Mouse (Mus musculus) left cerebral cortex, adult 18-20 months (tissue): ENCODE results near the gene Xylt2. TPM values are rescaled to one million over a fixed set of nuclear protein-coding genes. Genes with fewer than 3 reads are reported as not detected.
"Not testable (repeated sequence)": the region's sequence is repeated elsewhere in the genome, so short reads cannot be mapped to it uniquely, and the experiment has no call there.

ENCODE experiments used
- DNase-seq, 2 experiments: peaks; one replicate each; pipeline ENCODE4 v3.0.0; 2021 to 2022; ENCODE audit warnings: low spot score in 2 of 2, mixed read lengths in 1 of 2
- total RNA-seq, 2 experiments: library from RNA; stranded (reverse); gene quantifications; 2 replicates each; pipeline ENCODE4 v1.2.3; 2021

Xylt2 gene
- total RNA-seq, 2 experiments from 2014 or later: 20.7 to 22.6 TPM

DNA sequence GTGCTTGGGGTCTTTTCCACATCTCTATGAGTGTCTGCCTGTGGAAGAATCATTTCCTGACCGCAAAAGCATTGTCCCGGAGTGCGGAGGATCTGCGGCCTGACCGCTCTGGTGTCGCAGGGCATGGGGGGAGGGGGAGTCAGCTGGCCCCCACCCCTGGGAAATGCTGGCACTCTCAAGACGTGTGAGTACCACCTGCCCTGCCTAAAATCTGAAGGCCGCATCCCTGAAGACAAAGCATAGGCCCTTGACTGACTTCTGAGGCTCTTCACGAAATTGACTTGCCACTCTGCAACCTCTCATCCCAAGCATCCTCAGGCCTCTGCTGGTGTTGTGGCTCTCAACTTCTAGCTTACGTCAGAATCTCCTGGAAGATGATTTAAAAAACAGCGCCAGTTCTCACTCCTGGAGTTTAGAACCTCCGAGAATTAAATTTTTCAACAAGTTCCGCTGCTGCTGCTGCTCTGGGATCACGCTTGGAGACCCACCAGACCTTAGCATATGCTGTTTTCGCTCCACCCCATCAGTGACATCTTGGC lies 361 bp upstream of the Xylt2 start:
- DNase-seq: no peak

DNA sequence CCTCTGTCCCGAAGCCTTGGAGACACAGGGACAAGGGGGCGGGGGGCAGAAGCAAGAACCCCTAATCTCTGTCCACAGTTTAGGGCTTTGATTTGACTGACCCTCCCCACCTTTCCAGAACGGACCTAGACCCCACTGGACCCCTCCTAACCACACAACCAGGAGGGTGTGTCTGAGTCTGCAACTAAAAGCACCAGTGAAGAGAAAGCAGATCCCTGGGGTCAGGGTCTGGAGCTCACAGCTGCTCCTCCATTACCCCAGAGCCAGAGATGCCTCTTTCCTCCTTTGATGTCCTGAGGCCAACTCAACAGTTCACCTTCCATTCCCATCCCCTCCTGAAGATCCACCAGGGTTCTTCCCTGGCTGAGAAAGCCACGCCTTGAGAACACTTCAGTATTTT lies 1.0 kb downstream of the Xylt2 start:
- DNase-seq: no peak

DNA sequence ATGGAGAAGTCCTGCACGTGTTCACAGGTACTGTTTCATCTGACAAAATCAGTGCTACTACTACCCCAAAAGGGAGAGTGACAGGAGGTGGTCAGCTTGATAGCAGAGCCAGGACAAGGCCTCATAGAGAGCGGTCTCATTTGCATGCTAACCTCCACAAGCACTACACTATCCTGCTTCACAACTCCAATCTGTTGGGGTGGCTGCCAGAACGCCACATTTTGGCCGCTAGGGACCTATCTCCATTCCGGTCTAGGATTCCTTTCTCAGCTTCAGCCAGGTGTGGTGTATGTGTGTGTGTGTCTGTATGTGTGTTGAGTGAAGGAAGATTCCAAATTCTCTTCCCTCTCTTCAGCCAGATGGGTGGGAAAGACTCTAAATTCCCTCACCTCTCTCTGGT lies 1.9 kb downstream of the Xylt2 start:
- no peak for DNase-seq

DNA sequence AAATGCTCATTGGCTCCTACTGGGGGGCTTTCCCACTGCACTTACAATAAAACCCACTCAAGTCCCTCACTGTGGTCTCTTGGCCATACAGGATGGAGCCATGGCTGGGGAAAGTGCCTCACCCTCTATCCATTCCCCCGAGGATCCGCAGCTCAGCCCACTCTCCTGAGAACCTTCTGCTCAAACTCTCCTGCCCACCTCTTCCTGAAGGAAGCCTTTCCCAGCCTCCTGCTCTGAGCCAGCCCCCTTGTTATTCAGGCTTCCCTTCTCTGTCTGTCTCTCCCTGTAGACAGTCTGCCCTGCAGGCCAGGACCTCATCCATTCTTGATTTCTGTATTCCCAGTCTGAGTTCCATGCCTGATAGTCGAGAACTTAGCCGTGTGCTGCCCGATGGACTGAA lies 2.3 kb downstream of the Xylt2 start:
- DNase-seq: peak; percentile 31 to 50

DNA sequence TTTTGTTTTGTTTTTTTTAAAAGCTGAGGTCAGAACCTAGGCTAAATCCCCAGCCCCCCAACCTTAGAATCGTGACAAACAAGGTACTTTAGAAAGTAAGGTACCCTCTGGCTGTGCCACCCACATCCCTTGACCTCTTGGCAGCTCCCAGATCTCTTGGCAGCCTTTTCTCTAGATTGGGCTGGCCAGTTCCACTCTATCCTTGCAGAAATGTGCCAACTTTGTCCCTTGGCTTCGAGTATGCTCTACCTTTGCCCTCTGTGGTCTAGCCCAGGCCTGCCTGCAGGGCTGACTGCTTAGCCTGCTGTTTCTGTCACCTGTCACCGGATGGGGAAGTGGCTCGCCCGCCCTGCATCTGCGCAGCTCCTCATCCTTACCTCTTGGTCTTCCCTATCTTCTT lies 12.0 kb downstream of the Xylt2 start:
- no peak for DNase-seq

DNA sequence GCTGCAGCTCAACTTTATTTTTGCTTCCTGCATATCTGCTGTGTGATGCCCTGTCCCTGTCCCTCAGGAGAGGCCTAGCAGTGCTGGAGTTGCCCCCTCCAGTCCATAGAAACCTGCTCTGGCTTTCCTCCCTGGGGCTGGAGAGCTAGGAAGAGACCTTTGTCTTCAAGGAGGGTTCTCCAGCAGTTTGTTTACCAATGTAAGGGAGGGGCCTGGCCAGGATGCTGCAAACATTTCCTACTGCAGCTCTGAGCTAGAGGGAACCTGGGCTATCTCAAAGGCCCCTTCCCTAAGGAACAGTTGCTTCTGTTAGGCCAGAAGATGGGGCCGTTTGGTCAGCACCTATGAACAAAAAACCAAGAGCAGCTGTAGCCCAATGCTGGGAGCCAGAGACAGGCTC lies 16.0 kb downstream of the Xylt2 start:
- DNase-seq: no peak

DNA sequence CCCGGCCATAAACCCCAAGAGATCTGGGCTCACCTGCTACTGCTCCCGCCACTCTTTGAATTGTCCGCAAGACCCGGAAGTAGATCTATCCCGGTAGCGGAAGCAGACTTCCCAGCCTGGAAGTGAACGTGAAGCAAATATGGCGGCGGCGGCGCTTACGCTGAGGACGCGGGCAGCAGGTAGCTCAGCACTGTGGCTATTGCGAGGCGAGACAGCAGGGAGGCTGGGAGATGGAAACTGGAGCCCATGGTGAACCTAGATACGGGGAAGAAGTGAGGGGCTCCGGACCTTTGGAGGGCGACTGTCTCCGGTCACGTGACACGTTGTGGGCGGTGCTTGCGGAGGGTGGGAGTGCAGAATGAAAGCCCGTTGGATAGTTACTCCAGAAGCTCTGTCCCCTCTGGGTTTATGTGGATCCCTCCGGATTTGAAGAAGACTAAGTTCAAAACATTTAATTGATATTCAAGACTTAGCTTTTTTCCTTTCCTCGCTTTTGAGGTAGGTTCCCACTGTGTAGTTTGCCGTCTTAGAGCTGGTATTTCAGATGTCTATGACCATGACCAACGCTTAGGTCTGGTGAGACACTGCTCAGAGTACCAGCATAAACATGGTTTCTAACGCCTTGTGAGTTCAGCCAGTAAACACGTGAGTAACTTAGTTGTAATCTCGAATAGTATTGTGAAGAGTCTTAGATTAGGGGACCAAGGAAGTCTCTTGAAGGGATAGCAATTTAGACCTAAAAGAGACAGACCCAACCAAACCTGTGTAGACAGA lies 23.5 kb downstream of the Xylt2 start, which contains the start of the genes Mrpl27 and Eme1:
Gene Mrpl27 (plus strand): TSS at position 105 of the 774 bp plus-strand sequence.
Gene Eme1 (minus strand): TSS at position 302 of the 774 bp plus-strand sequence.
- peak; percentile 83 to 85 for DNase-seq

DNA sequence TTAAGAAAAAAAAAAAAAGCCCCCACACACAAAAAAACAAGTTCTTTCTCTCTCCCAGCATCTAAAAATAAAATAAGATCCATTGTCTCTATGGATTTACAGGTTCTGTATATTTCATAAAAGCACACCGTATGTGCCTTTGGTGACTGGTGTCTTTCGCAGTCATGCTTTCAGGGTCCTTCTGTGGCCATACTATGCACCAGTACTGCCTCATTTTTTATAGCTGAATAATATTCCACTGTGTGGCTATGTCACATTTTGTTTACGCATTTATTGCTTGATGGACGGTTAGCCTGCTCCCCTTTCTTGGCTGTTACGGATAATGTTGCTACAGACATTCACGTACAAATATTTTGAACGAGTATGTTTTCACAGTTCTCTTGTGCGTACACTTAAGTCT lies 24.3 kb downstream of the Xylt2 start:
- DNase-seq: no peak

DNA sequence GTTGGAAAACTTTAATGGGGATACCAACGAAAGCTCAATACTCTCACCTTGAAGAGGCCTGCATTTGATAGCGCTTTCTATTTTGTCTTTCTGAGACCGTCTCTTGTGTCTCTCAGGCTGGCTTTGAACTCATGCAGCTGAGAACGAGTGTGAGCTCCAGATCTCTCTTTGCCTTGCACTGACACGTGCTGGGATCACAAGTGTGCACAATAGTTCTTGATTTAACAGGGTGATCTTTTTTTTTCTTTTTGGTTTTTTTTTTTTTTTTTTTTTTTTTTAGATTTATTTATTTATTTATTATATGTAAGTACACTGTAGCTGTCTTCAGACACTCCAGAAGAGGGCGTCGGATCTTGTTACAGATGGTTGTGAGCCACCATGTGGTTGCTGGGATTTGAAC lies 26.1 kb downstream of the Xylt2 start:
- not testable (repeated sequence) for DNase-seq

DNA sequence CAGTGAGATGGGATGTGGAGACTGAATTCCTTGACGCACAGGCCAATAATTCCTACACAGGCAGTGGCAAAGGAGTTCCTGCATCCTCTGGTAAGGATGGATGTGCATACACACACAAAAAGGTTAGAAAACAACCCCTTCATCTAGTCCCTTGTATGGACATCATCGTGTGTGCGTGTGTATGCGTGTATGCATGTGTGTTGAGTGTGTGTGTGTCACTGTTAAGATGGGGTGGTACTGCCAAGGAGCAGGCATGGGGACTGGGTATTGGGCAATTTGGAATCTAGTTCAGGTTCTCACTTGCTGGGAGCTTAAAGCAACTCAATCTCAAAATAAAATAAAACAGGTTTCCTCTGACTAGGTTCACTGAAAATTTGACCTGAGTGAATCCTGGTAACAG lies 30.9 kb downstream of the Xylt2 start:
- no peak for DNase-seq

DNA sequence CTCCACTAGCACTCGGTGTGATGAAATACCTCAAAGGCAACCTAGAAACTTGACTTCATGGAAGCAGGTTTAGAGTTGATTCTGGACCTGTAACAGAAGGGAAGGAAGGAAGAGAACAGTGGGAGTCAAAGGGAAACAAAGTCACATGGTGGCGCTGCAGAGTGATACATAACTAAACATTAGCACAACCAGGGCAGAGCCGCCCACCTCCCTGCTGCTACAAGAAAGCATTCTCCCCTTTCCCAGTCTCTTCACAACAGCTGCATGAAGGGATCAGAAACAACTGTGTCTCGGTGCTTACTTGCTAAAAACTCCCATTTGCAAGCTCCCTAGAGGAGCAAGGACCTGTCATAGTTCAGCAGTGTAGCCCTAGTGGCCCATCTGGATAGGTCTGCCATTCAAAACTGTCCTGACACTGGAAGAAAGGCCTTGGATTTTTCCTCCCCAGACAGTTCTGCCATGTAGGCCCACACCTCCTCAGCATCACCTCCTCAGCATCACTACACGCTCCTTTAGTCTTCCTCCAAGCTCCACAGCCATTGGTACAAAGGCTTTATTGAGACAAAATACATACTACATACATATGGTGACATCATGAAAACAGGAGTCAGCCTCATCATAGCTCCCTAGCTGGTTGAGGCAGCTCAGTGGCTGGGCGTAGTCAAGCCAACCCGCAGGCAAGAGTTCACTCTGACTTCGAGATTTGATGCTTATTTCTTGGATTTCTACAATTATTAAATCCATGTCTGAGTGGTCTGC lies 32.7 kb downstream of the Xylt2 start:
- peak; percentile 21 to 30 for DNase-seq

DNA sequence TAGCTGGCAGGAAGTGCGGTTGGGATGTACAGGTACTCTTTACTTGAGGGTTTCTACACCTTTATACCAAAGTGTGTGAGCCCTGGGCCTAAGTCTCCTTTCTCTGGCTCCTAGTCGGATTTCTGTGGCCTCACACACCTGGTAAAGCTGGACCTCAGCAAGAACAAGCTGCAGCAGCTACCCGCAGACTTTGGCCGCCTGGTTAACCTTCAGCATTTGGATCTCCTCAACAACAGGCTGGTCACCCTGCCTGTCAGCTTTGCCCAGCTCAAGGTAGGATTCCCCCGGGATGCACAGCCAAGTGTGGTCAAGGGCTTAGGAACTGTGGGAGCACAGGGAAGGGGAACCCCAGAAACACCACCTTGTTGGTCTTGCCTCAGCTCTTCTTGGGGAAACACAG lies 42.9 kb downstream of the Xylt2 start:
- no peak for DNase-seq

DNA sequence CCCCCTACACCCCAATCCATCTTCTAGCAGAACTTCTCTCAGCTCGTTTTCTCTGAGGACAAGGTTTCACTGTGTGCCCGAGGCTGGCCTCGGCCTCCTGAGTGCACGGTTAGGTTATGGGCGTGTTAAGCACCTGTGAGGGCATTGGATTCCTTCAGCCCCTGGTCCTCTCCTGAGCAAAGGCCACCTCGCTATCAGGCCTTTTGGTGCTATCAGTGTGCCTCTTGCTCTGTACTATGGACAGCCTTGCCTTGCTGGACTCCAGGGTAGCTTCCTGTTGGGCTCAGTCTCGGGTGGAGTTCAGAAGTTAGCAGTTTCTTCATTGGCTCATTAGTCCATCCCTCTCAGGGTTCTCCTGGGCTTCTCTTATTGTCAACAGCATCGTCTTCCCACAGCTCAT lies 44.3 kb downstream of the Xylt2 start:
- no peak for DNase-seq

DNA sequence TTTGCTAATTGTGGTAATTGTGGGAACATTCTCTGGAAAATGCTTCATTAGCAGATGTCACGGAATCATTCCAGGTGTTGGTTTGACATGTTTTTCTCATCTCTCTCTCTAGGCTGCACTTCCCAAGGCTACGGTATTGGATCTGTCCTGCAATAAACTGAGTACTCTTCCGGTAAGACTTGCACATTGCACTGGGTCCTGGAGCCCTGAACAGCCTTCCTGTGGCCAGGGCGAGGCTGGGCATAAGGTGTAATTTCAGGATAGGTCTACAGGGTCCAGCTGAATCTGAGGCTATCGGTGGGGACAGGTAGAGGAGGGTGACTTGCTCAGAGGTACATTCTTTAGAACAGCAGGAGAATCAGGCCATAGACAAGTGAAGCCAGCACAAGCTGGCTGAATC lies 45.3 kb downstream of the Xylt2 start:
- no peak for DNase-seq

DNA sequence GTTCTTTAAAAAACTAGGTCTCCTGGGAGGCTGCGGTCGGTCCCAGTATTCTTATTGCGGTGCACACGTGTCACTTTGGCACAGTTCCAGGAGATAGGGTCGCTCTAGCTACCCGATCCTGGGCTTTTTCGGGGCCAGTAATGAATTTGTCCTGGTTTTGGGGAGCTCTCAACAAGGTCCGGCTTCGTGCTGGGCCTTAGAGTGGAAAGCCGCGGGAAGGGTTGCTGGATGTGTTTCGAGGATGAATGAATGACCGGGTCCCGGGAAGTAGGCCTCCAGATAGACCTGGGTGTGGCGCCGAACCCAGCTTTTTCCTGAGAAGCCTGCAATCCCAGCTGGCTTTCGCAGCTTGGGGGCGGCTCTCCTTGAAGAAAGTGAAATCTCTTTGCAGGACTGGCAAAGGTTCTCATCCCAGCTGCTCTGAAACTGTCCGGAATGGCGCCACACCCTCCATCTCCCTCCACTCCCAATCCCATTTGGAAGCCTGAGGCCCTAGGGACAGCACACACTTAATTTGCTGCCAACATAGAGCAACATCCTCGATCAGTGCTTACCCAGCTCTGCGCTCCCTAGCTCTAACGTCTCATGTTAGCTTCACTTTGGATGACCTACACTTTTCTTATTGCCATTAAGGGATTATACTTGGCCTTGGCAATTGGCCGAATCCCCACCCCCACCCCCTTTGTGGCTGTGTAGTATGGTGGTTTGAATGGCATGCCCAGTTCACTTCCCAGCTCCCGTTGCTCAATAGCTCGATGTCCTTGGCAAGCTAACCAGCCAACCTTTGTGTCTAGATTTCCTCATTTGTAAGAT lies 46.9 kb downstream of the Xylt2 start:
- DNase-seq: peak; percentile 4 to 13

DNA sequence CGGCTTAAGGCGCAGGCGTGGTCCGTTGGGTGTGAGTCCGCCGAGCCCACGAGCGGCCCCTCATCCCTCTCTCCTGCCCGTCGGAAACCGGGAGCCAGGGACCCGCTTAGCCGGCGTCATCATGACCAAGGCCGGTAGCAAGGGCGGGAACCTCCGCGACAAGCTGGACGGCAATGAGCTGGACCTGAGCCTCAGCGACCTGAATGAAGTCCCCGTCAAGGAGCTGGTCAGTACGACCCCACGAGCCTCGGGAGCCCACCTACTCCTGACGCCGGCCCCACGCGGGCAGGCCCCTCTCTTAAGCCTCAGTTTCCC lies 47.5 kb downstream of the Xylt2 start:
- DNase-seq: no peak

DNA sequence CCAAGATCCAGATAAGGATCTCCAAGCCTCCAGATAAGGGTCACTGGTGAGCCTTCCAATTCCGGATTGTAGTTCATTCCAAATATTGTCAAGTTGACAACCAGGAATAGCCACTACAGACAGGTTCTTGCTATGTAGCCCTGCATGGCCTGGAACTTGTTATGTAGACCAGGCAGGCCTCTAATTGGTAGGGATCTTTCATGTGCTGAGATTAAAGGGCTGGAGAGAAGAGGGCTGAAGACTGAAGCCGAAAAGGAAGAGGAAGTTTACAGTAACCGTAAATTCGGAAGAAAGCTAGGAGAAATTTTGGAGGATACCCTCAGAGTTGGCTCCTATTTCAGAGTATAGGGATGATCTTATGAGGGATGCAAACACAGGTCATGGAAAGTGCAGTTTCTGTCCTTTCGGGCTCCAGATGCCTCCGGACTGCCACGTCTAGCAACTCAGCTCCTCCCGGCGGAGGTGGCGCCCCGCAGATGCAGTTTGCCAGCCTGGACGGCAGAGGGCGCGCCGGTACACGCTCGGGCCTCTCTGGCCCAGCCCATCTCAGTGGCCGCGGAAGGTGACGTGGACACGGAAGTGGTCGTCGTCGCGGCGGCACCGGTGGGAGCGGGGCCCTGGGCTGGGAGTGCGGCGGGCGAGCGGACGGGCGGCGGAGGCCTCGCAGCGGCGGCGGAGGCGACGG lies 48.0 kb downstream of the Xylt2 start, which contains the start of gene Lrrc59:
Gene Lrrc59 (plus strand): TSS at position 569 of the 685 bp plus-strand sequence.
- DNase-seq: peak; percentile 95 to 96

DNA sequence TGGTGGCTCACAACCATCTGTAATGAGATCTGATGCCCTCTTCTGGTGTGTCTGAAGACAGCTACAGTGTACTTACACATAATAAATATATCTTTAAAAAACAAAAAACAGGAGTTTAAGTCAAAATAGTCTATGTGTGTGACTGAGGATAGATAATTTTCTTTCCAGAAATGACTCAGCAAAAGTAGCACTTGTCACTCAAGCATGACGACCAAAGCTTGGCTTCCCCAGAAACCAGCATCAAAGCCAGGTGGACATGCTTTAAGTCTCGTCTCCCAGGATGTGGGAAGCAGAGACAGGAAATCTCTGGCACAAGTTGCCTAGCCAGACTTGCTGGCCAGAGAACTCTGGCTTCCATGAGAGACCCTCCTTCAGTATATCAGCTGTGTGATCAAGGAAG lies 55.2 kb downstream of the Xylt2 start:
- DNase-seq: no peak

DNA sequence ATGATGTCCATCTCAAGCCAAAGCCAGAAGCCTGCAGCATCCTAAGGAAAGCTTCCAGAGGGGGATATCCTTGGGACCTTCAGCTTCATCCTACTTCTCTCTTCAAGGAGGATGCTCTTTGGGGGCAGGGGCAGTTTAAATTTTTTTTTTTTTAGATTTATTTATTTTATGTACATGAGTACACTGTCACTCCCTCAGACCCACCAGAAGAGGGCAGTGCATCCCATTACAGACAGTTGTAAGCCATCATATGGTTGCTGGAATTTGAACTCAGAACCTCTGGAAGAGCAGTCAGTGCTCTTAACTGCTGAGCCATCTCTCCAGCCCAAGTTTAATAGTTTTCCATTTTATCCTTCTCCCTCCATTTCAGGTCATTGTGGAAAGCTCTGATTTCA lies 55.9 kb downstream of the Xylt2 start:
- DNase-seq: no peak

DNA sequence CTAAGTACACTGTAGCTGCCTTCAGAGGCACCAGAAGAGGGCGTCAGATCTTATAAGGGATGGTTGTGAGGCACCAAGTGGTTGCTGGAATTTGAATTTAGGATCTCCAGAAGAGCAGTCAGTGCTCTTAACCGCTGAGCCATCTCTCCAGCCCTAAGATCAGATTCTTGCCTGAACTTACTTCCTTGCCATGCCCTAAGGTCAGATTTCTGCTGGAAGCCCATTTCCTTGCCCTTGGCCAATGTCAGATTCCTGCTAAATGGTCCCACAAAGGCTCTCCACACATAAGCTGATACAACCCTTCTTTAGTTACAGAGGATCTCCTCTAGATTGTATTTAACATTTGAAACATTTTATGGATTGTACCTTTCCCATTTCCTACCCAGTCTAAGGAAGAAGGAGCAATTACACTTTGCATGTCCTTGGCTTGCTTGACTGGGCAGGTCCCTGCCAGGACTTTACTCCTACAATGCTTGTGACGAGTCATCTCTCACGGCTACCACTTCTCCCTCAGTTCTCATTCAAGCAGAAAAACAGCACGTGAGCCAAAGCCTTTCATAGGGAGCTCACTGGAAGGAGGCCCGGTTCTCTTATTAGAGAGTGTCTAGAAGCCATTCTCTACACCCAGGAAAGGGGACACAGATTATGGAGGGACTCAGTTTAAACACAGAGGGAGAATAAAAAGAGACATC lies 56.4 kb downstream of the Xylt2 start:
- DNase-seq: no peak
